Mouse (Mus musculus): ENCODE data around the gene Ptbp3. TPM values are rescaled to one million over a fixed set of nuclear protein-coding genes. Genes with fewer than 3 reads are reported as not detected.

Ptbp3 gene
- polyA plus RNA-seq, 1 experiment from 2014 or later = 36.3 TPM

DNA sequence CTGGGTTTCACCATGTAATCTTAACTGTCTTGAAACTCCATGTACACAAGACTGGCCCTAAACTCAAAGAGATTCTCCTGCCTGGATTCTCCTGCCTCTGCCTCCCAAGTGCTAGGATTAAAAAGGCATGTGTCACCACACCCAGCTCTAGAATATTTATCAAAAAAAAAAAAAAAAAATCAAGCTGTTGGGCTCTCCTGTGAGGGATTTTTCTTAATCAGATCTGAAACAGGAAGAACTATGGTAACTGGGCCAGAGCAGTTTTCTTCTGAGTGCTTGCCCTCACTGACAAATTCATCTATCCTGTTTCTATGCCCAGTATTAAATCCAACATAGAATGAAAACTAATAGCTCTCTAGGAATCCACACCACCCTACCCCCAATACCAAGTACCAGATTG, 13.5 kb downstream of the Ptbp3 start:
- DNase-seq = no peak
- TF ChIP-seq CTCF (IDR thresholded peaks at IDR 0.05; ENCODE audit: low read depth) = no peak
- no peak for TF ChIP-seq EP300 (IDR thresholded peaks at IDR 0.05; ENCODE audit: low read depth)
- no peak overlapping the region for H3K4me3 ChIP-seq (ENCODE audit: low read depth, low read length)
- peaks cover 49% of the 10 kb centered on the region for H3K4me1 ChIP-seq (ENCODE audit: insufficient read depth)
- H3K9me3 ChIP-seq (ENCODE audit: low read length) = no peaks in the 10 kb centered on the region
- no peak overlapping the region for H3K27ac ChIP-seq (ENCODE audit: low read depth)
- H3K36me3 ChIP-seq (replicated peaks; ENCODE audit: insufficient read depth, low read length) = peaks cover 4% of the 10 kb centered on the region; the same call in 1 of the 2 replicates
- H3K27me3 ChIP-seq (ENCODE audit: insufficient read depth, low read length) = no peaks in the 10 kb centered on the region
- H3K4me2 ChIP-seq (ENCODE audit: low read depth, low read length) = no peak overlapping the region
- no peak overlapping the region for H3K9ac ChIP-seq (replicated peaks)
- no peak for ATAC-seq

DNA sequence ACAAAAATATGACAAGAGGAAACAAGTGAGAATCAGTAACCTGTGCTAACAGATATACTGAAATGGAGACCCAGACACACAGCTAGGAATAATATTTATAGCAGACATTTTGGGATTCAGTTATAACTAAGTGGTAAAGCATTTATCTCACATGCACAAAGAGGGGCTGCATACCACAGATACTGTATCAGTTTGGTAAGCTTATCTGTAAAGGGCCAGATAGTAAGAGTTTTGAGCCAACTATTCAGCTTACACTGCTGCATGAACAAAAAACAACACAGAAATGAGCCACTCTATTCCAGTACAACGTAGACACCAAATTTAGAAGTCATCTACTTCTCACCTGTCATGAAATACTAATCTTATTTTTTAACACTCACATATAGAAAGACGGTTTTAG, 15.9 kb downstream of the Ptbp3 start:
- H3K4me3 ChIP-seq (ENCODE audit: low read depth, low read length) = 0 out of 2 replicates have a peak overlapping the region, but pooled peaks have one; percentile 1

DNA sequence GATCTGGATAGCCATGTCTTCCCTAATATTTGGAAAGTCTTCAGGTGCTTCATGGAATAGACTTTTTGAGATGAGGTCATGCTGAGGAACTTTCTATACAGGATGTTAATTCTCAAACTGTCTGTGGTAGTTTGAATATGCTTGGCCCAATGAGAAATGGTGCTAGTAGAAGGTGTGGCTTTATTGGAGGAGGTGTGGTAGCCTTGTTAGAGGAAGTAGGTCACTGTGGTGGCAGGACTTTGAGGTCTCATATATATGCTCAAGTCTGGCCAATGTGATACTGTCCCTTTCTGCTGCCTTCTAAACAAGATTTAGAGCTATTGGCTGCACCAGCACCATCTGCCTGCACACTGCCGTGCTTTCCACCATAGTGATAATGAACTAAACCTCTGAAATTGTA, 18.0 kb downstream of the Ptbp3 start:
- H3K27ac ChIP-seq (ENCODE audit: low read depth) = peak overlapping the region; percentile 4; the same call in 1 of the 2 replicates
- H3K4me1 ChIP-seq (ENCODE audit: insufficient read depth) = peaks cover 50% of the 10 kb centered on the region
- no peak overlapping the region for H3K4me3 ChIP-seq (ENCODE audit: low read depth, low read length)
- no peak for TF ChIP-seq EP300 (IDR thresholded peaks at IDR 0.05; ENCODE audit: low read depth)
- TF ChIP-seq CTCF (IDR thresholded peaks at IDR 0.05; ENCODE audit: low read depth) = no peak
- no peak overlapping the region for H3K4me2 ChIP-seq (ENCODE audit: low read depth, low read length)
- H3K27me3 ChIP-seq (ENCODE audit: insufficient read depth, low read length) = no peaks in the 10 kb centered on the region
- peaks cover 4% of the 10 kb centered on the region; the same call in 1 of the 2 replicates for H3K36me3 ChIP-seq (replicated peaks; ENCODE audit: insufficient read depth, low read length)
- DNase-seq (no peak), ATAC-seq (no peak; the same call in 1 of the 2 replicates)
- 67% methylated on average over 1 of the region's 1 CpGs for WGBS (ENCODE audit: insufficient replicate concordance)
- no peak overlapping the region; the same call in 1 of the 2 replicates for H3K9ac ChIP-seq (replicated peaks)
- no peaks in the 10 kb centered on the region for H3K9me3 ChIP-seq (ENCODE audit: low read length)

More for the DNA sequence above, 15.9 kb downstream of the Ptbp3 start:
- ATAC-seq (peak; percentile 88), DNase-seq (no peak)
- Histone ChIP-seq H3K9me3 (ENCODE audit: low read length) (no peaks in the 10 kb centered on the region), H3K36me3 (replicated peaks; ENCODE audit: insufficient read depth, low read length) (peaks cover 4% of the 10 kb centered on the region; the same call in 1 of the 2 replicates), H3K4me2 (ENCODE audit: low read depth, low read length) (peak overlapping the region; percentile 47), H3K9ac (replicated peaks) (0 out of 2 replicates have a peak overlapping the region, but pooled peaks have one; percentile 1), H3K27ac (ENCODE audit: low read depth) (peak overlapping the region; percentile 77), H3K4me1 (ENCODE audit: insufficient read depth) (peaks cover 48% of the 10 kb centered on the region), H3K27me3 (ENCODE audit: insufficient read depth, low read length) (no peaks in the 10 kb centered on the region)
- peak; percentile 100 for TF ChIP-seq EP300 (IDR thresholded peaks at IDR 0.05; ENCODE audit: low read depth)
- no peak for TF ChIP-seq CTCF (IDR thresholded peaks at IDR 0.05; ENCODE audit: low read depth)
- WGBS (ENCODE audit: insufficient replicate concordance) = 53% methylated on average over 2 of the region's 2 CpGs

DNA sequence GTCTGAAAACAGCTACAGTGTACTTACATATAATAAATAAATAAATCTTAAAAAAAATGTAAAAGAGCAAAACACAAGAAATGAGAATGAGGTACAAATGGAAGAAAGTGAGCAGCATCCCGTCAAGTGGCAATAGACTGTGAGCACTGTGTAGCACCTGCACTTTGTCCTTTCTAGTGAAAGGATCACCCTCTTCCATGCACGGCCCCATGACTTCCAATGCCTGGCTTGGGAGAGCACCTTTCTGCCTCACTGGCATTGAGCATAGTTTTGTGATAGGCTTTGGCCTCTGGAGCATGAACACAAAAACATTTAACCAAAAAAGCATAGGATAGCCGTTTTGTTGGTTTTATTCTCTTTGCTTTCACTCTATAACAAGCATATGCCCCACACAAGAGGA, 21.7 kb downstream of the Ptbp3 start:
- no peak for DNase-seq
- H3K4me2 ChIP-seq (ENCODE audit: low read depth, low read length) = no peak overlapping the region
- H3K4me1 ChIP-seq (ENCODE audit: insufficient read depth) = peaks cover 38% of the 10 kb centered on the region
- no peak overlapping the region for H3K4me3 ChIP-seq (ENCODE audit: low read depth, low read length)
- H3K36me3 ChIP-seq (replicated peaks; ENCODE audit: insufficient read depth, low read length) = peaks cover 18% of the 10 kb centered on the region
- TF ChIP-seq CTCF (IDR thresholded peaks at IDR 0.05; ENCODE audit: low read depth) (no peak), EP300 (IDR thresholded peaks at IDR 0.05; ENCODE audit: low read depth) (no peak)
- ATAC-seq = no peak
- WGBS (ENCODE audit: insufficient replicate concordance) = 76% methylated on average over 3 of the region's 3 CpGs
- no peaks in the 10 kb centered on the region for H3K9me3 ChIP-seq (ENCODE audit: low read length)
- no peak overlapping the region for H3K9ac ChIP-seq (replicated peaks)
- no peak overlapping the region for H3K27ac ChIP-seq (ENCODE audit: low read depth)
- no peaks in the 10 kb centered on the region for H3K27me3 ChIP-seq (ENCODE audit: insufficient read depth, low read length)

DNA sequence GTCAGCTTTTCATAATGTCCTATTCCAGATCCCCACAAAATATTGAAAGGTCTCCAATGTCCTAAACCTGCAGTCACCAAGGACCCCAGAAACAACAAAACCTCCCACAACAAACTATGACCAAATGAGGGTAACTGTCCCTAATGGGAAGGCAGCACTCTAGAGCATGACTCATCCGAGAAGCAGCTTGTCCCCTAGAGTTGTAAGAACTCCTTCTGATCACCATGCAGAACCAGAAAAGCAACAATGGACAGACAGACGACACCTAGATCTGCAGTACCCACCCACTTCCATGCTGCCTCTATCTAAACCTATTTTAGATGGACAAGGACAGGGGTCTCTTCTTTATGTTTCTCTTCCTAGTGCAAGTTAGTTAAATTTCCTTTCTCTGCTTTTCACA, 22.4 kb downstream of the Ptbp3 start:
- no peaks in the 10 kb centered on the region for H3K27me3 ChIP-seq (ENCODE audit: insufficient read depth, low read length)
- WGBS (ENCODE audit: insufficient replicate concordance) = 52% methylated on average over 2 of the region's 2 CpGs
- H3K4me2 ChIP-seq (ENCODE audit: low read depth, low read length) = no peak overlapping the region
- DNase-seq (no peak), ATAC-seq (no peak)
- H3K4me3 ChIP-seq (ENCODE audit: low read depth, low read length) = no peak overlapping the region
- H3K9me3 ChIP-seq (ENCODE audit: low read length) = no peaks in the 10 kb centered on the region
- H3K36me3 ChIP-seq (replicated peaks; ENCODE audit: insufficient read depth, low read length) = peaks cover 22% of the 10 kb centered on the region
- no peak overlapping the region for H3K27ac ChIP-seq (ENCODE audit: low read depth)
- no peak overlapping the region for H3K9ac ChIP-seq (replicated peaks)
- TF ChIP-seq EP300 (IDR thresholded peaks at IDR 0.05; ENCODE audit: low read depth) = no peak
- TF ChIP-seq CTCF (IDR thresholded peaks at IDR 0.05; ENCODE audit: low read depth) = no peak
- peaks cover 34% of the 10 kb centered on the region for H3K4me1 ChIP-seq (ENCODE audit: insufficient read depth)

DNA sequence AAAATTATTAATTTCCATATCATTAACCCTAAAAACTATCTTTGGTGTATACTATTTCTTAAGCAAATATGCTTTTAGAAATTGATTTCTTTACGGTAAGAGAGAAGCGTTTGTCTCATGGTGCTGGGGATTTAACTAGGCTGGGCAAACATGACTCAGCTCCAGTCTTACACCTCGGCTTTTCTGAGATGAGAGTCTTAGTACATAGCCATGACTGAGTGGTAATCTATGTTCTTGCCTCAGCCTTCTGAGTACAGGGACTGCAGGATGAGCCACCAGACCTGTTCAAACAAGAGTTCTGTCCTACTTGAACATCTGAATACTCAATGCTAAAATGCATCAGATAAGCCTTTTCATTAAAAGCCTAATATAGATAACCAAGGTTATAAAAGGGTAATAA, 24.3 kb downstream of the Ptbp3 start:
- 49% methylated on average over 3 of the region's 3 CpGs for whole genome bisulfite sequencing (ENCODE audit: insufficient replicate concordance)
- TF ChIP-seq EP300 (IDR thresholded peaks at IDR 0.05; ENCODE audit: low read depth) (no peak), CTCF (IDR thresholded peaks at IDR 0.05; ENCODE audit: low read depth) (no peak)
- H3K9ac ChIP-seq (replicated peaks) = no peak overlapping the region
- peak; percentile 53 for ATAC-seq
- H3K9me3 ChIP-seq (ENCODE audit: low read length) = no peaks in the 10 kb centered on the region
- no peak for DNase-seq
- no peak overlapping the region for H3K4me2 ChIP-seq (ENCODE audit: low read depth, low read length)
- H3K4me1 ChIP-seq (ENCODE audit: insufficient read depth) = peaks cover 20% of the 10 kb centered on the region
- peaks cover 31% of the 10 kb centered on the region for H3K36me3 ChIP-seq (replicated peaks; ENCODE audit: insufficient read depth, low read length)
- H3K27ac ChIP-seq (ENCODE audit: low read depth) = no peak overlapping the region
- no peaks in the 10 kb centered on the region for H3K27me3 ChIP-seq (ENCODE audit: insufficient read depth, low read length)
- H3K4me3 ChIP-seq (ENCODE audit: low read depth, low read length) = no peak overlapping the region

DNA sequence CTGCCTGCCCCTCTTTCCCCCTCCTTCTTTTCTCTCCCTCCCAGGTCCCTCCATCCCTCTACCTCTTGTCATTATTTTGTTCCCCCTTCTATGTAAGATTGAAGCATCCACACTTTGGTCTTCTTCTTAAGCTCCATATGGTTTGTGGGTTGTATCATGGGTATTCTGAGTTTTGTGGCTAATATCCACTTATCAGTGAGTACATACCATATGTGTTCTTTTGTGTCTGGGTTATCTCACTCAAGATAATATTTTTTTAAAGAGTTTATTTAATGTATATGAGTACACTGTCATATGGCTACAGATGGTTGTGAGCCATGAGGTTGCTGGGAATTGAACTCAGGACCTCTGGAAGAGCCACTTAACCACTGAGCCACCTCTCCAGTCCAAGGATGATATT, 38.8 kb downstream of the Ptbp3 start:
- Histone ChIP-seq H3K27ac (ENCODE audit: low read depth) (no peak overlapping the region), H3K9ac (replicated peaks) (no peak overlapping the region), H3K36me3 (replicated peaks; ENCODE audit: insufficient read depth, low read length) (peaks cover 48% of the 10 kb centered on the region), H3K4me3 (ENCODE audit: low read depth, low read length) (no peak overlapping the region), H3K4me2 (ENCODE audit: low read depth, low read length) (no peak overlapping the region), H3K27me3 (ENCODE audit: insufficient read depth, low read length) (no peaks in the 10 kb centered on the region), H3K4me1 (ENCODE audit: insufficient read depth) (0 out of 2 replicates have a peak, but pooled peaks cover 6% of the 10 kb centered on the region), H3K9me3 (ENCODE audit: low read length) (no peaks in the 10 kb centered on the region)
- DNase-seq = no peak
- no peak for TF ChIP-seq CTCF (IDR thresholded peaks at IDR 0.05; ENCODE audit: low read depth)
- no peak for TF ChIP-seq EP300 (IDR thresholded peaks at IDR 0.05; ENCODE audit: low read depth)
- ATAC-seq = no peak
